Mouse (Mus musculus): ENCODE results near the gene Miga1. TPM values are rescaled to one million over a fixed set of nuclear protein-coding genes. Genes with fewer than 3 reads are reported as not detected.

The Miga1 gene
- total RNA-seq, 1 experiment from 2014 or later, result 29.1 TPM

GRCm38 (mm10) chr3:152291895-152292294 lies 48.3 kb downstream of the Miga1 start:
- no peak for ATAC-seq (replicated peaks; ENCODE audit: low read depth, poor library complexity, severe bottlenecking)

- no peak for ATAC-seq (replicated peaks; ENCODE audit: low read depth, poor library complexity, severe bottlenecking)
Measured at GRCm38 (mm10) chr3:152290175-152290798, 49.9 kb downstream of the Miga1 start.

- no peak for ATAC-seq (replicated peaks; ENCODE audit: low read depth, poor library complexity, severe bottlenecking)
Measured at GRCm38 (mm10) chr3:152288740-152289139, 51.5 kb downstream of the Miga1 start.

GRCm38 (mm10) chr3:152288276-152288675 lies 51.9 kb downstream of the Miga1 start:
- no peak for ATAC-seq (replicated peaks; ENCODE audit: low read depth, poor library complexity, severe bottlenecking)

GRCm38 (mm10) chr3:152287810-152288209 lies 52.4 kb downstream of the Miga1 start:
- no peak for ATAC-seq (replicated peaks; ENCODE audit: low read depth, poor library complexity, severe bottlenecking)

GRCm38 (mm10) chr3:152284759-152285158 lies 55.4 kb downstream of the Miga1 start:
- no peak for ATAC-seq (replicated peaks; ENCODE audit: low read depth, poor library complexity, severe bottlenecking)

- no peak for ATAC-seq (replicated peaks; ENCODE audit: low read depth, poor library complexity, severe bottlenecking)
Measured at GRCm38 (mm10) chr3:152284306-152284705, 55.9 kb downstream of the Miga1 start.

- ATAC-seq (replicated peaks; ENCODE audit: low read depth, poor library complexity, severe bottlenecking), result no peak
Measured at GRCm38 (mm10) chr3:152282126-152282525, 58.1 kb downstream of the Miga1 start.

GRCm38 (mm10) chr3:152278431-152278830 lies 61.8 kb downstream of the Miga1 start:
- ATAC-seq (replicated peaks; ENCODE audit: low read depth, poor library complexity, severe bottlenecking), result no peak

GRCm38 (mm10) chr3:152277912-152278311 lies 62.3 kb downstream of the Miga1 start:
- ATAC-seq (replicated peaks; ENCODE audit: low read depth, poor library complexity, severe bottlenecking), result no peak

GRCm38 (mm10) chr3:152276935-152277334 lies 63.3 kb downstream of the Miga1 start:
- ATAC-seq (replicated peaks; ENCODE audit: low read depth, poor library complexity, severe bottlenecking), result no peak

GRCm38 (mm10) chr3:152275008-152275407 lies 65.2 kb downstream of the Miga1 start:
- no peak for ATAC-seq (replicated peaks; ENCODE audit: low read depth, poor library complexity, severe bottlenecking)

- no peak for ATAC-seq (replicated peaks; ENCODE audit: low read depth, poor library complexity, severe bottlenecking)
Measured at GRCm38 (mm10) chr3:152272974-152273685, 67.1 kb downstream of the Miga1 start.

GRCm38 (mm10) chr3:152271876-152272275 lies 68.3 kb downstream of the Miga1 start:
- no peak for ATAC-seq (replicated peaks; ENCODE audit: low read depth, poor library complexity, severe bottlenecking)

GRCm38 (mm10) chr3:152271071-152271710 lies 69.0 kb downstream of the Miga1 start:
- ATAC-seq (replicated peaks; ENCODE audit: low read depth, poor library complexity, severe bottlenecking), result no peak

GRCm38 (mm10) chr3:152268099-152268498 lies 72.1 kb downstream of the Miga1 start:
- no peak for ATAC-seq (replicated peaks; ENCODE audit: low read depth, poor library complexity, severe bottlenecking)

GRCm38 (mm10) chr3:152266036-152266421 lies 74.2 kb downstream of the Miga1 start, which contains the start of gene Nexn:
TSS of gene Nexn (minus strand) at chr3:152266350.
- ATAC-seq (replicated peaks; ENCODE audit: low read depth, poor library complexity, severe bottlenecking), result no peak

- peak; percentile 47 for ATAC-seq (replicated peaks; ENCODE audit: low read depth, poor library complexity, severe bottlenecking)
Measured at GRCm38 (mm10) chr3:152265351-152266035, 74.7 kb downstream of the Miga1 start.

GRCm38 (mm10) chr3:152264830-152265229 lies 75.4 kb downstream of the Miga1 start:
- no peak for ATAC-seq (replicated peaks; ENCODE audit: low read depth, poor library complexity, severe bottlenecking)

- no peak for ATAC-seq (replicated peaks; ENCODE audit: low read depth, poor library complexity, severe bottlenecking)
Measured at GRCm38 (mm10) chr3:152264374-152264773, 75.8 kb downstream of the Miga1 start.

GRCm38 (mm10) chr3:152261948-152262347 lies 78.3 kb downstream of the Miga1 start:
- ATAC-seq (replicated peaks; ENCODE audit: low read depth, poor library complexity, severe bottlenecking), result peak; percentile 57
